Mouse (Mus musculus): ENCODE results near the gene Trp53tg5.

The Trp53tg5 gene

GRCm38 (mm10) chr2:164430697-164431096, 42.8 kb downstream of the Trp53tg5 start:
- DNase-seq: no peak

DNA sequence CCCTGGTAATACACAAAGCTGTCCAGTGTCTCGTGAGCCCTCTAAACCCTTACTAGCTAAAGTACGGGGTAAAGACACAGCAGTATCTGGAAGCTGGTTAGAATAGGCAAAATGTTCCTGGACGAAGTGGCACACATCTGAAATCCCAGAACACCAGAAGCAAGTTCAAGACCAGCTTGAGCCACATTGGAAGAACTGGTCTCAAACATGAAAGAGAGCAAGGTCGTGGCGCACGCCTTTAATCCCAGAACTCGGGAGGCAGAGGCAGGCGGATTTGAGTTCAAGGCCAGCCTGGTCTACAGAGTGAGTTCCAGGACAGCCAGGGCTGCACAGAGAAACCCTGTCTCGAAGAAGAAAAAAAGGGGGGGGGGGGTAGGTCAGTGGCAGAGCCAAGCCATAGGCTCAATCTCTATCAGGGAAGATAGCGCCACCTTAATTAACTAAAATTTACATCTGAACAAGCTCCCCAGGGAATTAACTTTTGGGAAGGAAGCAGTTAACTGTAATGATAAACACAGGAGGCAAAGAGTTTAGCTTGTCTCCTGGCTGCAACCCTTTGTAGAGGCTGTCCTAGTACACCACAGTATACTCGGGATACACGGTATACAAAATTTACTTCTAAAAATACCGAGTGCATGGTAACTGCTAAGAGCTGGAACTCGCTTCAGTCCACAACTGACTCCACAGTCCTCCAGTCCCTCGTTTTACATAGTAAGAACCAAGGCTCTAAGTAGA, 43.5 kb downstream of the Trp53tg5 start:
- no peak for DNase-seq

DNA sequence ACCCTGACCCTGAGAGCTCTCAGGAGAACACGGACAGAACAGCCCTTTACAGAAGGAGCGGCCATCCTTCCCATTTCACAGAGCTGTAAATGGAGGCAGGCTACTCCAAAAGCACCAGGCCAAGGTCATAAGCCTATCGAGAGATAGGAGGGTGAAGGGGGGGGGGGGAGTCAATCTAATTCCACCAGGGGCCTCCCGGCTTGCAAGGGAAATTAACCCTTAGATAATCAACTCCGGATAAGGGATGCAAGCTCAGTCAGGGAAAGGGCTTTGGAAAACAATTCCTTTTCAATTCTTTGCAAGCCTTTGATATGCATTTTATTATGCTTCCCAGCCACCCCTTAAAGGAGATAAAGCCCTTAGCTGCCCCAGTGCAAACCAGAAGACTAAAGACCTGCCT, 45.1 kb downstream of the Trp53tg5 start:
- no peak for DNase-seq

- DNase-seq: no peak
Measured at GRCm38 (mm10) chr2:164426952-164427351, 46.6 kb downstream of the Trp53tg5 start.

DNA sequence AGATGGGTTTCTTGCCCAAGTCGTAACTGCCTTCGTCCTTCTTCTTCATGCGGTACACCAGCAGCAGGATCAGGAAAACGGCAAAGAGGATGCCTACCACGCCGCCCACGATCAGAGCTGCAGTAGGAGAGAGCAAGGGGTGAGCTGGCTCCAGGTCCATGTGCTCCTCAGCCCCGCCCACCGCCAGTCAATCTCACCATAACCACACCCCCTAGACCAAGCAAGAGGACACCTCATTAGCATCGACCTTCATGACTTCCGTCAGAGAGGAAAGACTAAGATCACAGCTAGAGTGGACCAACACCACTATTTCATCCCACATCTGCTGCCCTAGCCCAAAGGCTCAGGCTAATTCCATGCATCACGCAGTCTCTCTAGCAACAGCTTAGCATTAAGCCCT, 47.4 kb downstream of the Trp53tg5 start:
- no peak for DNase-seq

- peak in 1 of 2 experiments; percentile 66 for DNase-seq
Measured at GRCm38 (mm10) chr2:164425401-164425800, 48.1 kb downstream of the Trp53tg5 start.

- no peak for DNase-seq
Measured at GRCm38 (mm10) chr2:164424406-164424805, 49.1 kb downstream of the Trp53tg5 start.

DNA sequence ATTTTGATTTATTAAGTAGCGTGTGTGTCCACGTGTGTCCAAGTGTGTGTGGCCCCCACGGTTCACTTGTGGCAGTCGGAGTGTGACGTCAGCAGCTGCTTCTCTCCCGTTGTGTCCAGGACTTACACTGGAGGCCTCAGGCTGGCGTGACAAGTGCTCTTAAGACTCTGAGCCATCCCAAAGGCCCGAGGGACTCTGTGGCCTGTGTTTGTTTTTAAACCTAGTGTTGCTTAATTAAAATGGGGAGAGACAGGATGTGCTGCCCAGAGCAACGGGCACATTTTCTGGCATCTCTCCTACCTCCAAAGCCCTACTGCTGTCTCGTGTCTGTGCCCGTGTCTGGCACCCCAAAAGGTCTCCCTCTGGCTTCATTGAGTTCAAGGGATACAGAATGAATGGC, 50.1 kb downstream of the Trp53tg5 start:
- no peak for DNase-seq

GRCm38 (mm10) chr2:164422675-164423393, 50.7 kb downstream of the Trp53tg5 start:
- no peak for DNase-seq

GRCm38 (mm10) chr2:164421979-164422378, 51.5 kb downstream of the Trp53tg5 start:
- DNase-seq: no peak

DNA sequence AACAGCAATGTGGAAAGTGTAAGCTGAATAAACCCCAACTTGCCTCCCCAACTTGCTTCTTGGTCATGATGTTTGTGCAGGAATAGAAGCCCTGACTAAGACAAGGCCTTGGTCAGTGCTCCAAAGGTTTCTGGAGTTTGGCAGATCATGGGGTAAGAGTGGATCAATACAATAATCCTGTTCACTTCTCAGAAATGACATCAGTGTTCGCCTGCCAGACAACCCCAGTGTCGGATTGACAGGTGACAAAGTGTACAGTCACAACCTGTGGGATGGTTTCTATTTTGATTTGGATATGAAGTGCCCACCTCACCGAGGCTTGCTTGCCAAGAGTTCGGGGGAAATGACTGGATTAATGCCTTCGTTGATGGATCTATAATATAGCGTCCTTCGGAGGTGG, 52.2 kb downstream of the Trp53tg5 start:
- DNase-seq: no peak

Measured in cerebellum, postnatal 25 days (tissue).